Mouse (Mus musculus) brain, embryonic 14.5 days (tissue): Measurements from ENCODE around the gene Map4k4.

ENCODE experiments used
- CTCF ChIP-seq: fragments of 200-500 bp; IDR thresholded peaks from 2 replicates; pipeline ENCODE4 v1.5.1; 2012; ENCODE audit warnings: inconsistent platforms, mild to moderate bottlenecking, moderate library complexity, borderline replicate concordance; ENCODE audit not compliant: insufficient read depth, insufficient read length; ENCODE audit errors: extremely low read depth
- POLR2A ChIP-seq: fragments of 200-500 bp; IDR thresholded peaks from 2 replicates; pipeline ENCODE4 v1.6.1; 2012; ENCODE audit warnings: mild to moderate bottlenecking, inconsistent platforms, borderline replicate concordance; ENCODE audit not compliant: poor library complexity, insufficient read depth, insufficient read length, severe bottlenecking; ENCODE audit errors: extremely low read depth

- TF ChIP-seq CTCF (no peak), POLR2A (no peak)
Observed at GRCm38 (mm10) chr1:39961113-39961512, 60.4 kb downstream of the Map4k4 start.
